Mouse (Mus musculus): ENCODE data around the gene Kif18b.

DNA sequence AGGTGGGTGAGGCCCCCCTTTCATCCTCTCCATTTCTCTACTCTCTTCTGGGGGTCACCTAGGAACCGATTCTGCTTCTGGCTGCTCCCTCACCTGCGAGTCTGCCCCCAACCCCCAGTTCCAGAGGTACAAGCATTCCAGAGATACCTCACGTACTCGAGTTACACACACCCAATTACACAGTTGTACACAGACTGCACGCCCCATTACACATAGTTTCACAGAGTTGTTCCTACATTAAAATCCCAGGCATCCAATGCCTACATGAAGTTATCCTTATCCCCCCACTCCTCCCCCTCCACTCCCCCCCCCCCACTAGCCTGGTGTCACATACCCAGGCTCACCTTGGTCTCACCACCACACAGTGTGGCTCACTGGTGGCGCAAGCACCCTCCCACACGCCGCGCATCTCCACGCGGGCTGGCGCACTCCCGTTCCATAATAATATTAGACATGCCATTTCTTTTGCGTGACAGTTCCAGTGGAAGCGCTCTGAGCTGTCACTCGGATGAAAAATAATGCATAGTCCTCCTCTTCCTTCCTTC, 39.7 kb upstream of the Kif18b start:
- TF ChIP-seq CTCF (IDR thresholded peaks at IDR 0.05; ENCODE audit: extremely low read depth, insufficient read length, insufficient replicate concordance, low read depth, low read length) (no peak), POLR2A (IDR thresholded peaks at IDR 0.05; ENCODE audit: low read depth, low read length) (no peak)
